Mouse (Mus musculus) ZHBTc4 (cell line): Measurements from ENCODE around the gene Nmu.

ENCODE experiments used
- DNase-seq: peaks from one replicate; pipeline ENCODE4 v3.0.0-alpha.2; 2011; ENCODE audit warnings: low read depth, low spot score

Nmu gene

GRCm38 (mm10) chr5:76321249-76322196, 42.1 kb downstream of the Nmu start:
- DNase-seq = peak; percentile 97

GRCm38 (mm10) chr5:76308206-76308605, 55.4 kb downstream of the Nmu start:
- DNase-seq = no peak

GRCm38 (mm10) chr5:76306261-76306660, 57.3 kb downstream of the Nmu start:
- no peak for DNase-seq

- peak; percentile 25 for DNase-seq
Observed at GRCm38 (mm10) chr5:76305616-76306015, 58.0 kb downstream of the Nmu start.

- DNase-seq = peak; percentile 93
Observed at GRCm38 (mm10) chr5:76304452-76305341, 58.9 kb downstream of the Nmu start, which contains the start of gene Clock. TSS of gene Clock (minus strand) at chr5:76304792.

- peak; percentile 83 for DNase-seq
Observed at GRCm38 (mm10) chr5:76303745-76304451, 59.7 kb downstream of the Nmu start.

GRCm38 (mm10) chr5:76303379-76303744, 60.2 kb downstream of the Nmu start:
- DNase-seq = no peak

GRCm38 (mm10) chr5:76302009-76302408, 61.6 kb downstream of the Nmu start:
- no peak for DNase-seq

- DNase-seq = peak; percentile 34
Observed at GRCm38 (mm10) chr5:76289234-76289691, 74.3 kb downstream of the Nmu start.

GRCm38 (mm10) chr5:76288256-76288655, 75.3 kb downstream of the Nmu start:
- DNase-seq = peak; percentile 43

GRCm38 (mm10) chr5:76287062-76287461, 76.5 kb downstream of the Nmu start:
- DNase-seq = peak; percentile 29

GRCm38 (mm10) chr5:76285699-76286098, 77.9 kb downstream of the Nmu start:
- DNase-seq = peak; percentile 93

GRCm38 (mm10) chr5:76283890-76284289, 79.7 kb downstream of the Nmu start:
- no peak for DNase-seq
